Mouse (Mus musculus): ENCODE data around the gene Rpl5. TPM values are rescaled to one million over a fixed set of nuclear protein-coding genes. Genes with fewer than 3 reads are reported as not detected.

Gene Rpl5
- polyA plus RNA-seq (2015; fragmentation: Nextera tagmentation; extraction: Ambion mirVana): 40.6 and 41.4 TPM in 2 replicates

DNA sequence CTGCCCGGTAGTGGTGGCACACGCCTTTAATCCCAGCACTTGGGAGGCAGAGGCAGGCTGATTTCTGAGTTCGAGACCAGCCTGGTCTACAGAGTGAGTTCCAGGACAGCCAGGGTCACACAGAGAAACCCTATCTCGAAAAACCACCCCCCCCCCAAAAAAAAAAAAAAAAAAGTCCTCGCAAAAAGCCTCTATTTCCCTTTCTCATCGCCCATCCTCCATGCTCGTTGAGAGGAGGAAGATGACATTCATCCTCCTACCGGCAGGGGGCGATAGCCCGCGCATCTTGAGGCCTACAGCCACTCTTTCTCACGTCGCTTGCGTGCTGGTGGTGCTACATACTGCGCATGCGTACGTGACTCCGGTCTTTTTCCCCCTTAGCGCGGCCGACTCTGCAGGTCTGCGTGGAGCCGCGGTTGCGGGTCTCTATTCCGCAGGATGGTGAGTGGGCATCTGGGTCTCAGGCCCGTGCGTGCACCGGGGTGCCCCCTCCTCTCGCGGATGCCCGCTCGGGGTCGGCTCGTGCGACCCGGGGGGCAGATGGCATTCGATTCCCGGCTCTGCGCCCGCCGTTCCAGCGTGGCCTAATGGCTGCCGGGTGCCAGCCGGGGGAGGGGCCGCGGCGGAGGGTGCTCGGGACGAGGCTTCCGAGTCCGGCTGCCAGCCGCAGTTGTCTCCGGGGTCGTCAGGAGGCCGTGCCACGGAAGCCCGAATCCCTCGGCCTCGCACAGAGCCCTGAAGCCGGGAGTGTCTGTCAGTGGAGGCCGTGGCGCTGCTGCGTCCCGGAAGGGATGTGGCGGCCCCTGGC, at the start of gene Rpl5:
Gene Rpl5 (plus strand): TSS at position 297 of the 808 bp plus-strand sequence.

DNA sequence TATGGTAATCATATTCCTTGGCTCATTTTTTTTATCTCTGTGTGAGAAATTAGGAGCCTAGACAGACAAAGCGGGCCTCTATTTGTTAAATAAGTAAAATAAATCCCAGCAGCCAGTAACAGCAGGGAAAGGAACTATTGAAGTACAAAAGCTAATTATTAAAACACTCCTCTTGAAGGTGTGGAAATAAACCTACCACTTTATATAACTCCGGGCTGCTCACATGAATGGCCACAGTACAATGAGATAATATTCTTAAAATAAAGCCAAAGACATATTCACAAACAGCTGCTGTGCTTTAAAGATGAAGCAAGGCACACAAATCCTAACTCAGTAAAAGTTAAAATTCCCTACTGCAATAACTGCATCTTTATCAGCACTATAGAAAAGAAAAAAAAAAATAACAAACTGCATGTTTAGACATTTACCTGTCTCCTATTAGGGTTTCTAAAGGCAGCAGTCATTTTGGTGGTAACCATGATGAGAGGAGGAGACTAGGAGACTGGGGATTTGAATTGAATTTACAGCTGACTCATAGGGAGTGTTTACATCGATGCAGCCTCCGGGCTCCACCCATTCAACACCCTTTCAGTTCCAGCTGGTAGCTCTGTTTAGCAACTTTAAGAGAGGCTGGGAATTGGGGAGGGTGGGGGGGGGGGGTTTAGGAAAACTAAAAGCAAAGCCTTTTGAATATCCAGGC, 25.6 kb upstream of the Rpl5 start, which contains the start of gene Evi5:
Gene Evi5 (minus strand): TSS at position 547 of the 700 bp plus-strand sequence.

Other genes with a start within 250 kb of the Rpl5 start
- gene Gfi1, start 174.5 kb upstream of the Rpl5 start, polyA plus RNA-seq (2015; fragmentation: Nextera tagmentation; extraction: Ambion mirVana): 2.3 and 3.2 TPM in 2 replicates
- 0.53 and 0.63 TPM in 2 replicates for gene Ube2d2b, start 70.4 kb upstream of the Rpl5 start, polyA plus RNA-seq (2015; fragmentation: Nextera tagmentation; extraction: Ambion mirVana)
- 62.2 and 66.7 TPM in 2 replicates for gene Evi5, start 25.4 kb upstream of the Rpl5 start, polyA plus RNA-seq (2015; fragmentation: Nextera tagmentation; extraction: Ambion mirVana)
- gene Fam69a, start 86.6 kb downstream of the Rpl5 start, polyA plus RNA-seq (2015; fragmentation: Nextera tagmentation; extraction: Ambion mirVana): 22.7 and 24.7 TPM in 2 replicates
- gene Mtf2, start 165.2 kb downstream of the Rpl5 start, polyA plus RNA-seq (2015; fragmentation: Nextera tagmentation; extraction: Ambion mirVana): 49.9 and 58.7 TPM in 2 replicates
- gene Tmed5, start 232.1 kb downstream of the Rpl5 start, polyA plus RNA-seq (2015; fragmentation: Nextera tagmentation; extraction: Ambion mirVana): 28.5 and 32.9 TPM in 2 replicates
- 11.2 and 11.5 TPM in 2 replicates for gene Ccdc18, start 232.4 kb downstream of the Rpl5 start, polyA plus RNA-seq (2015; fragmentation: Nextera tagmentation; extraction: Ambion mirVana)

Measured in spleen, postnatal 0 days (tissue).